Mouse (Mus musculus) heart, adult 2 months (tissue): Measurements from ENCODE around the gene 9130019O22Rik.
A peak's percentile ranks its signal among the peaks of the same experiment; 100 is the strongest.

Experiments
- CTCF ChIP-seq: fragments of 200-600 bp; IDR thresholded peaks from 2 replicates; pipeline ENCODE4 v1.8.1; 2022; ENCODE audit warnings: antibody characterized with exemption, mild to moderate bottlenecking, moderate library complexity
- POLR2A ChIP-seq: fragments of 200-500 bp; IDR thresholded peaks from 2 replicates; pipeline ENCODE4 v1.6.1; 2011; ENCODE audit warnings: mild to moderate bottlenecking, low read depth, low read length, control low read depth; ENCODE audit not compliant: insufficient read depth

DNA sequence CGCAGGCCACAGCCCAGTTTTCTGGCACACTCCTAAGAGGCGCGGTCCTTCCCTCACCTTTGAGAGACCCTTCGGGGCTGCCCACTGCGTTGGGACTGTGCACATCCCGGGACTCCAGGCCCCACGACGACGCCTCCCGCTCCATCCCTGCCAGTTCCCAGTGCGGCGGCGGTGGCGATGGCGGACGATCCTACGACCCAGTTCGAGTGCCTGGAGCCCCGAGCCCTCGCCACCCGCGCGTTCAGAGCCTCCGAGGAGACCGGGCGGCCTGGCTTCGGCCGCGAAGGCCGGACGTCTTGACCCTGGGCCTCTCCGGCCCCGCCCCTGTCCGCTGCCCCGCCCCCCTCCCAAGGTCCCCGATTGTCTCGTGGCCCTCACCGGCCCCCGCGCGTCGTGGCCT is 41.9 kb downstream of the 9130019O22Rik start:
- no peak for TF ChIP-seq CTCF
- TF ChIP-seq POLR2A = peak; percentile 59
